Mouse (Mus musculus) forebrain, embryonic 14.5 days (tissue): Measurements from ENCODE around the gene Shb. TPM values are rescaled to one million over a fixed set of nuclear protein-coding genes. Genes with fewer than 3 reads are reported as not detected.
A peak's percentile ranks its signal among the peaks of the same experiment; 100 is the strongest.

Experiments
- ATAC-seq: fragments of 200-750 bp; cut with Nextera tagmentation; 2 replicates; pipeline ENCODE4 v1.8.0; 2017; ENCODE audit warnings: mild to moderate bottlenecking, moderate library complexity
- DNase-seq: peaks from one replicate; pipeline ENCODE4 v3.0.0-alpha.2; 2015; ENCODE audit warnings: low spot score
- H3K27ac ChIP-seq: fragments of 300-500 bp; sonication (generic); 2 replicates; pipeline ENCODE4 v1.5.1; 2014; ENCODE audit warnings: low read depth, mild to moderate bottlenecking, control low read depth, low read length, moderate library complexity
- H3K27me3 ChIP-seq: fragments of 300-500 bp; sonication (generic); replicated peaks from 2 replicates; pipeline ENCODE4 v1.6.1; 2014; ENCODE audit warnings: low read length, control low read depth, mixed read lengths; ENCODE audit not compliant: control insufficient read depth, insufficient read depth
- H3K36me3 ChIP-seq: fragments of 300-500 bp; sonication (generic); 2 replicates; pipeline ENCODE4 v1.6.1; 2014; ENCODE audit warnings: low read length, control low read depth; ENCODE audit not compliant: control insufficient read depth, insufficient read depth
- H3K4me1 ChIP-seq: fragments of 300-500 bp; sonication (generic); 2 replicates; pipeline ENCODE4 v1.6.1; 2014; ENCODE audit warnings: antibody characterized with exemption, low read length, control low read depth; ENCODE audit not compliant: control insufficient read depth, insufficient read depth
- H3K4me2 ChIP-seq: fragments of 300-500 bp; sonication (generic); 2 replicates; pipeline ENCODE4 v1.6.1; 2014; ENCODE audit warnings: mild to moderate bottlenecking, control low read depth, low read length
- H3K4me3 ChIP-seq: fragments of 300-500 bp; sonication (generic); 2 replicates; pipeline ENCODE4 v1.5.1; 2014; ENCODE audit warnings: low read depth, low read length, control low read depth
- H3K9ac ChIP-seq: fragments of 300-500 bp; sonication (generic); 2 replicates; pipeline ENCODE4 v1.6.1; 2014; ENCODE audit warnings: mild to moderate bottlenecking, low read length, control low read depth, moderate library complexity
- H3K9me3 ChIP-seq: fragments of 300-500 bp; sonication (generic); replicated peaks from 2 replicates; pipeline ENCODE4 v1.6.1; 2016; ENCODE audit warnings: low read length, control low read depth, mixed read lengths; ENCODE audit not compliant: control insufficient read depth
- WGBS: fragments of 180-500 bp; shearing (Covaris S2); extraction: QIAGEN DNeasy Blood & Tissue Kit; methylation state at CpG from one replicate; pipeline ENCODE4 v1.1.7; 2014; 5-methylcytosine and 5-hydroxymethylcytosine counted together
- polyA plus RNA-seq: library from polyadenylated mRNA; unstranded; fragments of >200 nt; fragmentation: Nextera tagmentation; extraction: Ambion mirVana; gene quantifications from 2 replicates; pipeline ENCODE4 v1.2.1, GENCODE M21; 2014

Gene Shb
- polyA plus RNA-seq, 1 experiment from 2014 or later = 14.5 TPM

GRCm38 (mm10) chr4:45522956-45523355 lies 9.3 kb downstream of the Shb start:
- no peak for DNase-seq
- Histone ChIP-seq H3K27me3 (no peaks in the 10 kb centered on the region), H3K4me3 (no peak overlapping the region), H3K9me3 (no peaks in the 10 kb centered on the region), H3K9ac (no peak overlapping the region), H3K4me1 (peaks cover 29% of the 10 kb centered on the region), H3K36me3 (0 out of 2 replicates have a peak, but pooled peaks cover 8% of the 10 kb centered on the region), H3K4me2 (no peak overlapping the region), H3K27ac (no peak overlapping the region)
- no peak for ATAC-seq

- peaks cover 25% of the 10 kb centered on the region for H3K4me1 ChIP-seq
- no peak overlapping the region for H3K4me3 ChIP-seq
- 84% methylated on average over 4 of the region's 4 CpGs for WGBS
- H3K9me3 ChIP-seq = no peaks in the 10 kb centered on the region
- H3K36me3 ChIP-seq = 0 out of 2 replicates have a peak, but pooled peaks cover 8% of the 10 kb centered on the region
- H3K4me2 ChIP-seq = no peak overlapping the region
- no peak overlapping the region for H3K27ac ChIP-seq
- no peak for ATAC-seq
- H3K27me3 ChIP-seq = no peaks in the 10 kb centered on the region
- no peak for DNase-seq
- H3K9ac ChIP-seq = no peak overlapping the region
These were observed 9.7 kb downstream of the Shb start for GRCm38 (mm10) chr4:45522583-45522900.

- 69% methylated on average over 9 of the region's 9 CpGs for WGBS
- ATAC-seq = no peak
These were observed 10.3 kb downstream of the Shb start for GRCm38 (mm10) chr4:45521705-45522582.

GRCm38 (mm10) chr4:45520375-45520774 lies 11.9 kb downstream of the Shb start:
- H3K9ac ChIP-seq = no peak overlapping the region
- ATAC-seq (no peak), DNase-seq (no peak)
- H3K36me3 ChIP-seq = 0 out of 2 replicates have a peak, but pooled peaks cover 8% of the 10 kb centered on the region
- H3K4me1 ChIP-seq = peaks cover 19% of the 10 kb centered on the region
- no peaks in the 10 kb centered on the region for H3K9me3 ChIP-seq
- no peak overlapping the region for H3K4me3 ChIP-seq
- no peak overlapping the region for H3K4me2 ChIP-seq
- no peak overlapping the region for H3K27ac ChIP-seq
- WGBS = 83% methylated on average over 8 of the region's 8 CpGs
- no peaks in the 10 kb centered on the region for H3K27me3 ChIP-seq

More at GRCm38 (mm10) chr4:45521705-45522582, 10.3 kb downstream of the Shb start:
- Histone ChIP-seq H3K9me3 (no peaks in the 10 kb centered on the region), H3K36me3 (0 out of 2 replicates have a peak, but pooled peaks cover 8% of the 10 kb centered on the region), H3K27me3 (no peaks in the 10 kb centered on the region), H3K9ac (no peak overlapping the region), H3K4me2 (no peak overlapping the region), H3K27ac (no peak overlapping the region), H3K4me1 (peaks cover 20% of the 10 kb centered on the region), H3K4me3 (no peak overlapping the region)
- DNase-seq = no peak

- peaks cover 35% of the 10 kb centered on the region for H3K4me1 ChIP-seq
- 0 out of 2 replicates have a peak, but pooled peaks cover 2% of the 10 kb centered on the region for H3K36me3 ChIP-seq
- no peak for ATAC-seq
- DNase-seq = no peak
- H3K4me2 ChIP-seq = no peak overlapping the region
- no peaks in the 10 kb centered on the region for H3K9me3 ChIP-seq
- no peak overlapping the region for H3K9ac ChIP-seq
- no peak overlapping the region for H3K4me3 ChIP-seq
- no peak overlapping the region for H3K27ac ChIP-seq
- WGBS = 59% methylated on average over 4 of the region's 4 CpGs
- H3K27me3 ChIP-seq = no peaks in the 10 kb centered on the region
These were observed 14.9 kb downstream of the Shb start for GRCm38 (mm10) chr4:45517399-45517798.

- Histone ChIP-seq H3K4me3 (no peak overlapping the region), H3K9me3 (no peaks in the 10 kb centered on the region), H3K9ac (no peak overlapping the region), H3K4me2 (no peak overlapping the region), H3K27me3 (no peaks in the 10 kb centered on the region), H3K4me1 (peaks cover 29% of the 10 kb centered on the region), H3K27ac (no peak overlapping the region), H3K36me3 (0 out of 2 replicates have a peak, but pooled peaks cover 2% of the 10 kb centered on the region)
- ATAC-seq = no peak
- no peak for DNase-seq
- 67% methylated on average over 4 of the region's 4 CpGs for WGBS
These were observed 16.4 kb downstream of the Shb start for GRCm38 (mm10) chr4:45515894-45516293.

- WGBS = 13% methylated on average over 7 of the region's 7 CpGs
- Histone ChIP-seq H3K4me3 (no peak overlapping the region), H3K4me2 (peak overlapping the region; percentile 44), H3K9me3 (no peaks in the 10 kb centered on the region), H3K27me3 (no peaks in the 10 kb centered on the region), H3K9ac (peak overlapping the region; percentile 49; the same call in 1 of the 2 replicates), H3K4me1 (peaks cover 38% of the 10 kb centered on the region), H3K36me3 (no peaks in the 10 kb centered on the region), H3K27ac (peak overlapping the region; percentile 41; the same call in 1 of the 2 replicates)
- peak; percentile 30 for ATAC-seq
- DNase-seq = no peak
These were observed 17.9 kb downstream of the Shb start for GRCm38 (mm10) chr4:45514406-45514805.

GRCm38 (mm10) chr4:45513791-45514293 lies 18.4 kb downstream of the Shb start:
- DNase-seq (no peak), ATAC-seq (peak; percentile 38)
- H3K27ac ChIP-seq = peak overlapping the region; percentile 39; the same call in 1 of the 2 replicates
- H3K9ac ChIP-seq = peak overlapping the region; percentile 49; the same call in 1 of the 2 replicates
- H3K36me3 ChIP-seq = no peaks in the 10 kb centered on the region
- no peaks in the 10 kb centered on the region for H3K27me3 ChIP-seq
- no peak overlapping the region for H3K4me3 ChIP-seq
- H3K4me1 ChIP-seq = peaks cover 43% of the 10 kb centered on the region
- H3K4me2 ChIP-seq = peak overlapping the region; percentile 44
- 1% methylated on average over 10 of the region's 10 CpGs for WGBS
- no peaks in the 10 kb centered on the region for H3K9me3 ChIP-seq

GRCm38 (mm10) chr4:45513340-45513739 lies 18.9 kb downstream of the Shb start:
- Histone ChIP-seq H3K4me2 (peak overlapping the region; percentile 44; the same call in 1 of the 2 replicates), H3K27ac (peak overlapping the region; percentile 39; the same call in 1 of the 2 replicates)
- no peak for ATAC-seq

More at GRCm38 (mm10) chr4:45513340-45513739, 18.9 kb downstream of the Shb start:
- WGBS = 86% methylated on average over 2 of the region's 2 CpGs
- H3K36me3 ChIP-seq = no peaks in the 10 kb centered on the region
- H3K9ac ChIP-seq = 0 out of 2 replicates have a peak overlapping the region, but pooled peaks have one; percentile 49
- no peaks in the 10 kb centered on the region for H3K27me3 ChIP-seq
- H3K9me3 ChIP-seq = no peaks in the 10 kb centered on the region
- H3K4me3 ChIP-seq = no peak overlapping the region
- DNase-seq = no peak
- peaks cover 48% of the 10 kb centered on the region for H3K4me1 ChIP-seq
